Mouse (Mus musculus): ENCODE data around the gene Cdca7. TPM values are rescaled to one million over a fixed set of nuclear protein-coding genes. Genes with fewer than 3 reads are reported as not detected.

Gene Cdca7
- 4.9 and 8.6 TPM in 2 replicates for polyA plus RNA-seq (2012; ENCODE audit: insufficient read depth, low replicate concordance)

DNA sequence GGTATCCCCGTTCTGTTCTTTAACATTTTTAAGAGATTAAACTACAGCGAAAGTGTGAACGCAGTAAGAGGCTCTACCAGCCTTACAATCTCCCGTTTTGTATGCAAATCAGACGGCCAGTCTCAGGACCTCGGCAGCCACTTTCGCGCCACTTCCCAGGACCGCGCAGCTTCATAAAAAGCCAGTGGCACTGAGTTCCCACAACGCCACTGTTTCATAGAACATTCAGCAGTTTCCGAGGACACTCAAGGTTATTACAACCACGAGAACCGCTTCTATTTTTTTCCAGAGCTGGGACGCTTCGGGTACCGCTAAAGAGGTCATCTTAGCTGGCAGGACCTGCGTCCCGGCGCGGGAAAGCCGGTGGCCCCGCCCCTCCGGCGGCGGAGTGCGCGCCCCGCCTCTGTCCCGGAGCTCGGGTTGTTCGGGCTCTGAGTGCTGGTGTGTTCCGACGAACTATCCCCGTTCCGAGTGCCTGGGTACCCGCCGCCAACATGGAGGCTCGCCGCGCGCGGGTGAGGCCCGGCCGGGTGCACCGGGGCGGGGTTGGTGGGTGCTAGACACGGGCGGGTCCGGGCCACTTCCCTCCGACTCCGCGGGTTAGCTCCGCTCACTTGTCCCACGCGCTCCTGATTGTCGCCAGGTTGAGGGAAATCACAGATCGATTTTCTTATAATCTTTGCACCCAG lies at the start of gene Cdca7:
Gene Cdca7 (plus strand): TSS at position 363 of the 689 bp plus-strand sequence.
- Histone ChIP-seq H3K4me3 (replicated peaks) (peak within 1 kb of the TSS; percentile 99), H3K27me3 (replicated peaks) (no peaks in the 10 kb centered on the region), H3K9me3 (no peaks in the 10 kb centered on the region), H3K4me1 (peaks cover 79% of the 10 kb centered on the region), H3K36me3 (replicated peaks; ENCODE audit: low read length) (peaks cover 26% of the 10 kb centered on the region)
- TF ChIP-seq FLI1 (IDR thresholded peaks at IDR 0.05; ENCODE audit: low read length) = no peak

DNA sequence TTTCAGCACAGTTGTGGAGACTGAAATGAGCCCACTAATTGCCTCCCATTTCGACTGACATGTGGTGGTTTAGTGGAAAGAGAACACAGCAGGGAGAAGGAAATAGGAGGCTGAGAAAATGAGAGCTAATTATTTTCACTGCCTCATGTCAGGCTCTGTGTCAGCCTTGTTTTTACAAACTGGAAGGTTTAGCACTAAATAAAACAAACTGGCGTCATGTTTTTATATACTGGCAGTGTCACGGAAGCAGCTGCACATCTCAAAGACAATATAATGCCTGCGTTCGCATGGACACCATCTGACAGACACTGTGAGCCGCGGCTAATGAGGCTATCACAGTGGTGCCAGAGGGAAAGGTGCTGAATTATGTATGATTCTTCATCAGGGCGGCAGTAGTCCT lies 49.2 kb upstream of the Cdca7 start:
- Histone ChIP-seq H3K27me3 (replicated peaks) (no peaks in the 10 kb centered on the region), H3K4me1 (peaks cover 3% of the 10 kb centered on the region; the same call in 1 of the 2 replicates), H3K9me3 (no peaks in the 10 kb centered on the region), H3K4me3 (replicated peaks) (no peak overlapping the region), H3K36me3 (replicated peaks; ENCODE audit: low read length) (peaks cover 26% of the 10 kb centered on the region)
- TF ChIP-seq FLI1 (IDR thresholded peaks at IDR 0.05; ENCODE audit: low read length) = no peak
- no peak for TF ChIP-seq GATA1 (IDR thresholded peaks at IDR 0.05; ENCODE audit: borderline replicate concordance, low read length)

- H3K4me1 ChIP-seq = peaks cover 3% of the 10 kb centered on the region; the same call in 1 of the 2 replicates
- no peaks in the 10 kb centered on the region for H3K27me3 ChIP-seq (replicated peaks)
- TF ChIP-seq FLI1 (IDR thresholded peaks at IDR 0.05; ENCODE audit: low read length) (no peak), GATA1 (IDR thresholded peaks at IDR 0.05; ENCODE audit: borderline replicate concordance, low read length) (no peak)
- H3K36me3 ChIP-seq (replicated peaks; ENCODE audit: low read length) = peaks cover 22% of the 10 kb centered on the region
- H3K9me3 ChIP-seq = no peaks in the 10 kb centered on the region
- no peak overlapping the region for H3K4me3 ChIP-seq (replicated peaks)
Observed at GRCm38 (mm10) chr2:72427288-72427687, 48.7 kb upstream of the Cdca7 start.

GRCm38 (mm10) chr2:72438941-72439533 lies 36.9 kb upstream of the Cdca7 start:
- Histone ChIP-seq H3K4me3 (replicated peaks) (no peak overlapping the region), H3K36me3 (replicated peaks; ENCODE audit: low read length) (peaks cover 89% of the 10 kb centered on the region), H3K27me3 (replicated peaks) (no peaks in the 10 kb centered on the region), H3K9me3 (no peaks in the 10 kb centered on the region), H3K4me1 (peaks cover under 1% of the 10 kb centered on the region; the same call in 1 of the 2 replicates)
- TF ChIP-seq GATA1 (IDR thresholded peaks at IDR 0.05; ENCODE audit: borderline replicate concordance, low read length) (no peak), FLI1 (IDR thresholded peaks at IDR 0.05; ENCODE audit: low read length) (no peak)

GRCm38 (mm10) chr2:72441010-72441409 lies 34.9 kb upstream of the Cdca7 start:
- no peak for TF ChIP-seq GATA1 (IDR thresholded peaks at IDR 0.05; ENCODE audit: borderline replicate concordance, low read length)
- no peak for TF ChIP-seq FLI1 (IDR thresholded peaks at IDR 0.05; ENCODE audit: low read length)
- peaks cover 70% of the 10 kb centered on the region for H3K36me3 ChIP-seq (replicated peaks; ENCODE audit: low read length)
- peaks cover 14% of the 10 kb centered on the region for H3K4me1 ChIP-seq
- no peak overlapping the region for H3K4me3 ChIP-seq (replicated peaks)
- no peaks in the 10 kb centered on the region for H3K9me3 ChIP-seq
- H3K27me3 ChIP-seq (replicated peaks) = no peaks in the 10 kb centered on the region

DNA sequence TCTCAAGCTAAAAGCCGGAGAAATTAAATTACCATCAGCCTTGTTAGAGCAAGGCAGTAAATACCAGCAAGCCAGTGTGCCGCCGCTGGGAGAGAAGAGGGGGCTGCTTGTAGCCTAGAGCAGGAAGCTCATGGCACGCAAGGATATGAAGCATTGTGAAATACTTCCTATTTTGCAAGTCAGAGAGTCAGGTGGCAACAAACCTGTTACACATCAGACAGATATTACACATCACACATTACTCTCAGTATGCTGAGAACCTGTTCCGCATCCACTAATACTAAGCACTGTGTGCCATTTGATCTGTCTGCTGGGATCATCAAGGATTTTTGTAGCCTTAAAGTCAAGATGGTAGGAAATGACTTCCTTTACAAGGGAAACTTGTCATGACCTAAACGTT lies 33.1 kb upstream of the Cdca7 start:
- Histone ChIP-seq H3K27me3 (replicated peaks) (no peaks in the 10 kb centered on the region), H3K36me3 (replicated peaks; ENCODE audit: low read length) (peaks cover 55% of the 10 kb centered on the region), H3K4me1 (peaks cover 14% of the 10 kb centered on the region), H3K9me3 (no peaks in the 10 kb centered on the region), H3K4me3 (replicated peaks) (no peak overlapping the region)
- no peak for TF ChIP-seq FLI1 (IDR thresholded peaks at IDR 0.05; ENCODE audit: low read length)
- no peak for TF ChIP-seq GATA1 (IDR thresholded peaks at IDR 0.05; ENCODE audit: borderline replicate concordance, low read length)

- no peaks in the 10 kb centered on the region for H3K9me3 ChIP-seq
- H3K27me3 ChIP-seq (replicated peaks) = no peaks in the 10 kb centered on the region
- TF ChIP-seq GATA1 (IDR thresholded peaks at IDR 0.05; ENCODE audit: borderline replicate concordance, low read length) (no peak), FLI1 (IDR thresholded peaks at IDR 0.05; ENCODE audit: low read length) (no peak)
Observed at GRCm38 (mm10) chr2:72443960-72444359, 32.0 kb upstream of the Cdca7 start.

DNA sequence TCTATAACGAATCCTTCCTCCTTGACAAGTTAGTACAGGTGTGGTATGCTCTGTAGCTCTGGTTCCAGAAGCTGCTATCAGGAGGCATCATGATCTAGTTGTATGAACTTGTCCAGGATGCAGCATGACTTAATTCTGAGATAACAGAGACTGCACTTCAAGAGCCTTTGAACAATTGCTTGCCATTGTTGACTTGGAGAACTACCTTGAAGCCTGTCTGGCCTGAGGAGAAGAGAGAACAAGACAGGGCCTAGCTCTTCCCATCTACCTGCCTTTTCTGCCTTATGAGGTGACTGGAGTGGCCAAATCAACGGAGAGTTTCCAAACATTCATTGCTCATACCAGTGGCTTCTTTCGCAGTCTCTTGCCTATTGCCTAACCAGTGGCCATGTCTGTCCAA lies 29.9 kb upstream of the Cdca7 start:
- H3K4me1 ChIP-seq = peaks cover 14% of the 10 kb centered on the region
- no peak overlapping the region for H3K4me3 ChIP-seq (replicated peaks)
- H3K36me3 ChIP-seq (replicated peaks; ENCODE audit: low read length) = peaks cover 23% of the 10 kb centered on the region
- TF ChIP-seq FLI1 (IDR thresholded peaks at IDR 0.05; ENCODE audit: low read length) (no peak), GATA1 (IDR thresholded peaks at IDR 0.05; ENCODE audit: borderline replicate concordance, low read length) (no peak)
- H3K27me3 ChIP-seq (replicated peaks) = no peaks in the 10 kb centered on the region
- H3K9me3 ChIP-seq = no peaks in the 10 kb centered on the region

More at GRCm38 (mm10) chr2:72443960-72444359, 32.0 kb upstream of the Cdca7 start:
- H3K4me3 ChIP-seq (replicated peaks) = no peak overlapping the region
- H3K4me1 ChIP-seq = peaks cover 14% of the 10 kb centered on the region
- peaks cover 43% of the 10 kb centered on the region for H3K36me3 ChIP-seq (replicated peaks; ENCODE audit: low read length)

- no peaks in the 10 kb centered on the region for H3K27me3 ChIP-seq (replicated peaks)
- H3K4me3 ChIP-seq (replicated peaks) = no peak overlapping the region
- H3K4me1 ChIP-seq = peaks cover 14% of the 10 kb centered on the region
- no peaks in the 10 kb centered on the region for H3K9me3 ChIP-seq
- TF ChIP-seq GATA1 (IDR thresholded peaks at IDR 0.05; ENCODE audit: borderline replicate concordance, low read length) (no peak), FLI1 (IDR thresholded peaks at IDR 0.05; ENCODE audit: low read length) (no peak)
- peaks cover 18% of the 10 kb centered on the region for H3K36me3 ChIP-seq (replicated peaks; ENCODE audit: low read length)
Observed at GRCm38 (mm10) chr2:72446615-72447014, 29.3 kb upstream of the Cdca7 start.

- no peaks in the 10 kb centered on the region for H3K27me3 ChIP-seq (replicated peaks)
Observed at GRCm38 (mm10) chr2:72453563-72453962, 22.4 kb upstream of the Cdca7 start.

More at GRCm38 (mm10) chr2:72453563-72453962, 22.4 kb upstream of the Cdca7 start:
- H3K36me3 ChIP-seq (replicated peaks; ENCODE audit: low read length) = no peaks in the 10 kb centered on the region
- peaks cover 9% of the 10 kb centered on the region; the same call in 1 of the 2 replicates for H3K4me1 ChIP-seq
- H3K4me3 ChIP-seq (replicated peaks) = no peak overlapping the region
- TF ChIP-seq GATA1 (IDR thresholded peaks at IDR 0.05; ENCODE audit: borderline replicate concordance, low read length) (no peak), FLI1 (IDR thresholded peaks at IDR 0.05; ENCODE audit: low read length) (no peak)
- no peaks in the 10 kb centered on the region for H3K9me3 ChIP-seq
